Mouse (Mus musculus) intestine, postnatal 0 days (tissue): ENCODE results near the gene Il20rb. TPM values are rescaled to one million over a fixed set of nuclear protein-coding genes. Genes with fewer than 3 reads are reported as not detected.

Experiments used
- ATAC-seq: fragments of 200-750 bp; cut with Nextera tagmentation; 2 replicates; pipeline ENCODE4 v1.8.0; 2017; ENCODE audit warnings: mild to moderate bottlenecking, moderate TSS enrichment, moderate library complexity
- H3K27ac ChIP-seq: fragments of 300-500 bp; sonication (generic); 2 replicates; pipeline ENCODE4 v1.5.1; 2014; ENCODE audit warnings: mild to moderate bottlenecking, low read depth, low read length, moderate library complexity
- H3K27me3 ChIP-seq: fragments of 300-500 bp; sonication (generic); replicated peaks from 2 replicates; pipeline ENCODE4 v1.6.1; 2014; ENCODE audit warnings: low read length, mixed read lengths; ENCODE audit not compliant: control insufficient read depth, insufficient read depth
- H3K36me3 ChIP-seq: fragments of 300-500 bp; sonication (generic); 2 replicates; pipeline ENCODE4 v1.6.1; 2014; ENCODE audit warnings: mild to moderate bottlenecking, moderate library complexity; ENCODE audit not compliant: control insufficient read depth, insufficient read depth
- H3K4me1 ChIP-seq: fragments of 300-500 bp; sonication (generic); replicated peaks from 2 replicates; pipeline ENCODE4 v1.6.1; 2014; ENCODE audit warnings: antibody characterized with exemption, low read length, mixed read lengths; ENCODE audit not compliant: control insufficient read depth, insufficient read depth
- H3K4me2 ChIP-seq: fragments of 300-500 bp; sonication (generic); replicated peaks from 2 replicates; pipeline ENCODE4 v1.6.1; 2014; ENCODE audit warnings: low read depth, mild to moderate bottlenecking, moderate library complexity
- H3K4me3 ChIP-seq: fragments of 300-500 bp; sonication (generic); 2 replicates; pipeline ENCODE4 v1.5.1; 2014; ENCODE audit warnings: low read depth, low read length
- H3K9ac ChIP-seq: fragments of 300-500 bp; sonication (generic); 2 replicates; pipeline ENCODE4 v1.6.1; 2014; ENCODE audit warnings: mild to moderate bottlenecking, low read depth, low read length
- H3K9me3 ChIP-seq: fragments of 300-500 bp; sonication (generic); 2 replicates; pipeline ENCODE4 v1.6.1; 2016; ENCODE audit warnings: mixed run types; ENCODE audit not compliant: control insufficient read depth
- CTCF ChIP-seq: sonication (generic); IDR thresholded peaks from 2 replicates; pipeline ENCODE4 v1.5.1; 2016; ENCODE audit warnings: low read depth, mild to moderate bottlenecking, control low read depth, antibody characterized with exemption, moderate library complexity
- WGBS: fragments of 180-500 bp; shearing (Covaris S2); extraction: QIAGEN DNeasy Blood & Tissue Kit; methylation state at CpG from one replicate; pipeline ENCODE4 v1.1.7; 2014; 5-methylcytosine and 5-hydroxymethylcytosine counted together
- polyA plus RNA-seq: library from polyadenylated mRNA; unstranded; fragments of >200 nt; fragmentation: Nextera tagmentation; extraction: Ambion mirVana; gene quantifications from 2 replicates; pipeline ENCODE4 v1.2.1, GENCODE M21; 2015

Il20rb gene
- polyA plus RNA-seq, 1 experiment from 2014 or later, result 1.2 TPM

- WGBS, result 58% methylated on average over 2 of the region's 2 CpGs
- ATAC-seq, result no peak
- no peak for TF ChIP-seq CTCF
- no peaks in the 10 kb centered on the region for H3K4me1 ChIP-seq
- no peaks in the 10 kb centered on the region for H3K27me3 ChIP-seq
- no peaks in the 10 kb centered on the region for H3K9me3 ChIP-seq
- H3K4me2 ChIP-seq, result no peak overlapping the region
- H3K4me3 ChIP-seq, result no peak overlapping the region
- H3K9ac ChIP-seq, result no peak overlapping the region
- no peaks in the 10 kb centered on the region for H3K36me3 ChIP-seq
- no peak overlapping the region for H3K27ac ChIP-seq
Measured at GRCm38 (mm10) chr9:100431355-100431754, 55.2 kb downstream of the Il20rb start.

GRCm38 (mm10) chr9:100430911-100431310, 55.7 kb downstream of the Il20rb start:
- H3K36me3 ChIP-seq, result no peaks in the 10 kb centered on the region

GRCm38 (mm10) chr9:100419644-100420043, 66.9 kb downstream of the Il20rb start:
- ATAC-seq, result no peak
- 79% methylated on average over 8 of the region's 8 CpGs for WGBS
- TF ChIP-seq CTCF, result no peak

More at GRCm38 (mm10) chr9:100430911-100431310, 55.7 kb downstream of the Il20rb start:
- Histone ChIP-seq H3K4me1 (no peaks in the 10 kb centered on the region), H3K4me2 (no peak overlapping the region), H3K9ac (no peak overlapping the region), H3K9me3 (no peaks in the 10 kb centered on the region), H3K27me3 (no peaks in the 10 kb centered on the region), H3K4me3 (no peak overlapping the region), H3K27ac (no peak overlapping the region)
- no peak for ATAC-seq
- WGBS, result 54% methylated on average over 2 of the region's 2 CpGs
- TF ChIP-seq CTCF, result no peak

DNA sequence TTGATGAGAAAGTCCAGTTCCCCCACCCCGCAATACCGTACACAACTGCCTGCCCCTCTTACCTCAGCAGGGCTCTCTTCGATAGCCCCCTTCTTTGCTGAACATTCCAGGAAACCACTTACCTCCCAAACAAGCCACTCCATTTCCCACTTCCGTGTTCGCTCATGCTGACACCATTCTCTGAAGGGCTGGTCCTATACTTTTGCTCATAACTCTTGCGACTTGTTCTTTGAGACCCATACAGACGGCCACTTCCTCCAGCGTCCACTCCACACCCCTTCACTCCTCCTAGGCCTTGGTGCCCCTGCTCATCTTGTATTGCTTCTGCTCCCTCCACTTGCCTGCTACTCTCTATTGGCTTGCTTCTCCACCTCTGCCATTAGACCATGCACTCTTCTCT, 67.5 kb downstream of the Il20rb start:
- H3K4me1 ChIP-seq, result no peaks in the 10 kb centered on the region
- no peaks in the 10 kb centered on the region for H3K36me3 ChIP-seq
- no peak overlapping the region for H3K27ac ChIP-seq
- H3K4me2 ChIP-seq, result no peak overlapping the region
- ATAC-seq, result no peak
- no peak overlapping the region for H3K9ac ChIP-seq
- TF ChIP-seq CTCF, result no peak
- no peaks in the 10 kb centered on the region for H3K9me3 ChIP-seq
- no peaks in the 10 kb centered on the region for H3K27me3 ChIP-seq
- H3K4me3 ChIP-seq, result no peak overlapping the region
- 81% methylated on average over 8 of the region's 8 CpGs for WGBS

More at GRCm38 (mm10) chr9:100419644-100420043, 66.9 kb downstream of the Il20rb start:
- Histone ChIP-seq H3K4me2 (no peak overlapping the region), H3K27me3 (no peaks in the 10 kb centered on the region), H3K36me3 (no peaks in the 10 kb centered on the region), H3K4me1 (no peaks in the 10 kb centered on the region), H3K4me3 (no peak overlapping the region), H3K9ac (no peak overlapping the region), H3K9me3 (no peaks in the 10 kb centered on the region), H3K27ac (no peak overlapping the region)

DNA sequence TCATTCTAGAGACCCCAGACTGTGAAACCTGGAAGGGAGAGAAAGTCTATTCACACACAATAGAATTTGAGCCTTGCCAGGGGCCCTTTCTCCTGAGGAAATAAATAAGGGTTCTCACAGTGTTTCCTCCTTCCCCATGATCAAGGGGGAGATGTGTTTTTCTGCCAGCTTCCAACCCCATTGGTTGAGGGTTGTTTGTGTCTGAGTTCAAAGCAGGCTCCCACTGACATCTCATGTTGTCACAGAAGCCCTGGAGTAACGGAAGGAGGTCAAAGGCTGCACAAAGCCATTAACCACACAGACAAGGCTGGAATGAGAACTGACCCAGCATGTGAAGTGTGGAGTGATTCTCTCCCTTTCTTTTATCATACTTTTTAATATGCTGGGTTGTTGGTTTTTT, 69.8 kb downstream of the Il20rb start:
- Histone ChIP-seq H3K4me3 (no peak overlapping the region), H3K27me3 (no peaks in the 10 kb centered on the region), H3K4me2 (no peak overlapping the region), H3K9ac (no peak overlapping the region), H3K4me1 (no peaks in the 10 kb centered on the region), H3K36me3 (no peaks in the 10 kb centered on the region), H3K27ac (no peak overlapping the region), H3K9me3 (no peaks in the 10 kb centered on the region)
- WGBS, result 55% methylated on average over 1 of the region's 1 CpGs
- no peak for ATAC-seq
- TF ChIP-seq CTCF, result no peak

- WGBS, result 84% methylated on average over 6 of the region's 6 CpGs
- H3K4me2 ChIP-seq, result no peak overlapping the region
- H3K4me1 ChIP-seq, result no peaks in the 10 kb centered on the region
- H3K27ac ChIP-seq, result no peak overlapping the region
- no peak overlapping the region for H3K4me3 ChIP-seq
- no peak for TF ChIP-seq CTCF
- no peaks in the 10 kb centered on the region for H3K36me3 ChIP-seq
- no peak for ATAC-seq
- H3K9me3 ChIP-seq, result no peaks in the 10 kb centered on the region
- H3K9ac ChIP-seq, result no peak overlapping the region
- H3K27me3 ChIP-seq, result no peaks in the 10 kb centered on the region
Measured at GRCm38 (mm10) chr9:100416299-100416698, 70.3 kb downstream of the Il20rb start.
